Comparison of ENCODE assay signal across 9 mouse cellular contexts in the genomic region with DNA sequence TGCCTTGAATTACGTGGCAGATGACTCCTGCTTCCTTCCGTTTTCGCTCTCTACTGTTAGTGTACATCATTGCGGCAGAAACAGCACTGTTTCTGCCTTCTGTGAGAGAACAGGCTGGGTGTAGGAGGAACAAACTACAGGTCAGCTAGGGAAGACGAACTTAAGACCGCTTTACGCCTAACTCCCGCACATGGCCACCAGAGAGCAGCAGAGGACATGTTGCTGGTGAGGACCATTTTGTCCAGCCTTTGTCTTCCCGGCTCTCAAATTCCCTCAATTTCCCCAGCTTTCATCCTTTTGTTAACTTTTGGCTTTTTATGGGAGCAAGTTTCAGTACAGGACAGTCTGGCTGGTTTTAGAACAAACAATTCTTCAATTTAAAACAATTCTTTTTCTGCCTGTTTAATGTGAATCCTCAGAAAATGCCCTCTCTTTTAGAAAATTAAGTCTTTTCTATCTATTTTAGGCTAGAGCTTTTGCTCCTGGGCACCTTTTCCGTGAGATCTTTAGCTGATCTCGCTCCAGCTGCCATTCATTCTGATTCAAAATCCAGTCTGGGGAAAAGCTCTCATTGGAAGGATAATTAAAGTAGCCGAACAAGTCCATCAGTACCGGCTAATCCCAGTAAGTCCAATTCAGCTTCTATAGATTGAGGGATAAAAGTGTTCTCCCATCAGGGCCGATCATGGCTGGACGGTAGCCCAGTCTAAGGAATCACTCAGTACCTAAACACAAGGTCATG.
DNase-seq lines count a peak whose midpoint lies in the region; ATAC-seq and TF ChIP-seq lines count a peak whose summit lies in the region.
"Had no signal": no experiment of that assay in that cellular context is flagged by ENCODE, and none has a peak within 500 bp of the region (broad histone marks: within the 10 kb centered on the region; RNA-seq: fewer than 3 reads in every experiment).

No protein-coding gene starts in this region.

- no peaks in the 10 kb centered on the region for H3K36me3 ChIP-seq in heart, embryonic 11.5 days (ENCODE audit: control insufficient read depth, insufficient read depth, low read length)
- H3K36me3 ChIP-seq in forebrain, embryonic 15.5 days: no peaks in the 10 kb centered on the region
- H3K36me3 ChIP-seq in hindbrain, postnatal 0 days (ENCODE audit: insufficient read depth, low read length): no peaks in the 10 kb centered on the region
- H3K36me3 ChIP-seq in limb, embryonic 10.5 days: no peaks in the 10 kb centered on the region
- H3K36me3 ChIP-seq in testis, adult 2 months (ENCODE audit: control insufficient read depth, insufficient read depth, low read length): no peaks in the 10 kb centered on the region
- H3K36me3 ChIP-seq: neural tube, embryonic 12.5 days had no signal

- H3K27me3 ChIP-seq in heart, embryonic 11.5 days (ENCODE audit: control insufficient read depth, insufficient read depth, low read length): no peaks in the 10 kb centered on the region
- H3K27me3 ChIP-seq in forebrain, embryonic 15.5 days: no peaks in the 10 kb centered on the region
- no peaks in the 10 kb centered on the region for H3K27me3 ChIP-seq in hindbrain, postnatal 0 days (ENCODE audit: insufficient read depth, low read length)
- H3K27me3 ChIP-seq in limb, embryonic 10.5 days (ENCODE audit: low read depth, poor library complexity, severe bottlenecking): no peaks in the 10 kb centered on the region
- H3K27me3 ChIP-seq in testis, adult 2 months (ENCODE audit: control insufficient read depth, insufficient read depth, low read length): no peaks in the 10 kb centered on the region
- H3K27me3 ChIP-seq: neural tube, embryonic 12.5 days had no signal

- TF ChIP-seq POLR2A in testis, adult 2 months (IDR thresholded peaks at IDR 0.05; ENCODE audit: control insufficient read depth, low read depth, low read length): no peak

- no peak overlapping the region for H3K4me3 ChIP-seq in heart, embryonic 11.5 days (ENCODE audit: low read depth, low read length)
- no peak overlapping the region for H3K4me3 ChIP-seq in forebrain, embryonic 15.5 days
- no peak overlapping the region for H3K4me3 ChIP-seq in hindbrain, postnatal 0 days (ENCODE audit: low read length)
- no peak overlapping the region for H3K4me3 ChIP-seq in limb, embryonic 10.5 days
- no peak overlapping the region for H3K4me3 ChIP-seq in testis, adult 2 months (ENCODE audit: control insufficient read depth, low read depth, low read length)
- H3K4me3 ChIP-seq: neural tube, embryonic 12.5 days had no signal

- DNase-seq in heart, adult 11 months: peak; percentile 90
- peak; percentile 8 for DNase-seq in c-Kit-negative CD71-positive TER-119-positive erythroid progenitor cells, embryonic 14.5 days (ENCODE audit: low read depth, low spot score)
- peak; percentile 94 for DNase-seq in hindbrain, postnatal 0 days (ENCODE audit: low spot score)
- peak; percentile 88 for DNase-seq in limb, embryonic 10.5 days (ENCODE audit: low spot score)
- DNase-seq in neural tube, embryonic 10.5 days (ENCODE audit: extremely low spot score, low spot score): peak; percentile 82

- peak; percentile 95 for TF ChIP-seq CTCF in hindbrain, postnatal 0 days (IDR thresholded peaks at IDR 0.05; ENCODE audit: low read depth)
- peak; percentile 80; the same call in 1 of the 2 replicates for TF ChIP-seq CTCF in testis, adult 2 months (IDR thresholded peaks at IDR 0.05; ENCODE audit: control insufficient read depth, insufficient read depth, insufficient replicate concordance, low read depth, low read length)

- H3K9ac ChIP-seq in heart, embryonic 11.5 days (ENCODE audit: low read depth, low read length): no peak overlapping the region
- no peak overlapping the region for H3K9ac ChIP-seq in forebrain, embryonic 15.5 days (replicated peaks)
- H3K9ac ChIP-seq in hindbrain, postnatal 0 days (replicated peaks; ENCODE audit: low read length): no peak overlapping the region
- H3K9ac ChIP-seq: neural tube, embryonic 12.5 days had no signal

- H3K9me3 ChIP-seq in heart, embryonic 11.5 days (replicated peaks; ENCODE audit: control insufficient read depth, low read length): no peaks in the 10 kb centered on the region
- H3K9me3 ChIP-seq in forebrain, embryonic 15.5 days: no peaks in the 10 kb centered on the region
- H3K9me3 ChIP-seq in hindbrain, postnatal 0 days (ENCODE audit: low read length): no peaks in the 10 kb centered on the region
- no peaks in the 10 kb centered on the region for H3K9me3 ChIP-seq in limb, embryonic 10.5 days (replicated peaks)
- H3K9me3 ChIP-seq: neural tube, embryonic 12.5 days had no signal

- no peaks in the 10 kb centered on the region for H3K4me1 ChIP-seq in heart, embryonic 11.5 days (ENCODE audit: control insufficient read depth, insufficient read depth, low read length)
- H3K4me1 ChIP-seq in forebrain, embryonic 15.5 days: peaks cover 5% of the 10 kb centered on the region
- H3K4me1 ChIP-seq in hindbrain, postnatal 0 days (ENCODE audit: insufficient read depth, low read length): no peaks in the 10 kb centered on the region
- H3K4me1 ChIP-seq in limb, embryonic 10.5 days: no peaks in the 10 kb centered on the region
- H3K4me1 ChIP-seq in testis, adult 2 months (ENCODE audit: control insufficient read depth, insufficient read depth, low read length): no peaks in the 10 kb centered on the region
- H3K4me1 ChIP-seq: neural tube, embryonic 12.5 days had no signal

- no peak for ATAC-seq in heart, embryonic 11.5 days (replicated peaks; ENCODE audit: insufficient number of reproducible peaks, low FRiP score, low TSS enrichment)
- ATAC-seq in forebrain, embryonic 15.5 days (replicated peaks): 0 out of 2 replicates have a peak, but pooled peaks have one; percentile 35
- ATAC-seq in hindbrain, postnatal 0 days: no peak

- WGBS in heart, embryonic 11.5 days (ENCODE audit: insufficient replicate concordance): 40% methylated on average over 15 of the region's 15 CpGs
- WGBS in forebrain, embryonic 15.5 days: 16% methylated on average over 15 of the region's 15 CpGs
- WGBS in hindbrain, postnatal 0 days: 33% methylated on average over 15 of the region's 15 CpGs
- WGBS in limb, embryonic 10.5 days: 50% methylated on average over 15 of the region's 15 CpGs

- H3K4me2 ChIP-seq in heart, embryonic 11.5 days: no peak overlapping the region
- H3K4me2 ChIP-seq in forebrain, embryonic 15.5 days (replicated peaks): no peak overlapping the region
- H3K4me2 ChIP-seq in hindbrain, postnatal 0 days (ENCODE audit: low read depth, low read length): no peak overlapping the region
- H3K4me2 ChIP-seq: neural tube, embryonic 12.5 days had no signal

- no peak overlapping the region for H3K27ac ChIP-seq in heart, embryonic 11.5 days (ENCODE audit: low read depth, low read length)
- no peak overlapping the region for H3K27ac ChIP-seq in forebrain, embryonic 15.5 days (replicated peaks)
- no peak overlapping the region for H3K27ac ChIP-seq in hindbrain, postnatal 0 days
- no peak overlapping the region for H3K27ac ChIP-seq in limb, embryonic 10.5 days
- no peak overlapping the region for H3K27ac ChIP-seq in testis, adult 2 months (ENCODE audit: control insufficient read depth, insufficient read depth, low read depth, low read length)
- H3K27ac ChIP-seq: neural tube, embryonic 12.5 days had no signal

Comparison
In these comparisons a context has a peak if more than half of its experiments do, and no peak if none do; other contexts are left out.
1. DNase-seq: peak in every context shown above with its lines; median percentile 94 in hindbrain, postnatal 0 days; 90 in heart, adult 11 months; 88 in limb, embryonic 10.5 days; 82 in neural tube, embryonic 10.5 days; 8 in c-Kit-negative CD71-positive TER-119-positive erythroid progenitor cells, embryonic 14.5 days.